Mouse (Mus musculus) forebrain, embryonic 11.5 days (tissue): ENCODE data around the gene Fam181a. TPM values are rescaled to one million over a fixed set of nuclear protein-coding genes. Genes with fewer than 3 reads are reported as not detected.

Experiments
- ATAC-seq: fragments of 200-750 bp; cut with Nextera tagmentation; replicated peaks from 2 replicates; pipeline ENCODE4 v1.8.0; 2017; ENCODE audit warnings: moderate TSS enrichment; ENCODE audit not compliant: low FRiP score
- DNase-seq: peaks from one replicate; pipeline ENCODE4 v3.0.0-alpha.2; 2017; ENCODE audit warnings: low spot score
- H3K27ac ChIP-seq: fragments of 300-500 bp; sonication (generic); 2 replicates; pipeline ENCODE4 v1.5.1; 2014; ENCODE audit warnings: low read depth, low read length
- H3K27me3 ChIP-seq: fragments of 300-500 bp; sonication (generic); 2 replicates; pipeline ENCODE4 v1.6.1; 2014; ENCODE audit warnings: mild to moderate bottlenecking, low read length, mixed read lengths; ENCODE audit not compliant: control insufficient read depth, insufficient read depth
- H3K36me3 ChIP-seq: fragments of 300-500 bp; sonication (generic); 2 replicates; pipeline ENCODE4 v1.6.1; 2014; ENCODE audit warnings: mild to moderate bottlenecking, low read length, moderate library complexity, mixed read lengths; ENCODE audit not compliant: control insufficient read depth, insufficient read depth
- H3K4me1 ChIP-seq: fragments of 300-500 bp; sonication (generic); replicated peaks from 2 replicates; pipeline ENCODE4 v1.6.1; 2014; ENCODE audit warnings: low read length, mixed read lengths; ENCODE audit not compliant: control insufficient read depth, insufficient read depth
- H3K4me2 ChIP-seq: fragments of 300-500 bp; sonication (generic); 2 replicates; pipeline ENCODE4 v1.6.1; 2014; ENCODE audit warnings: low read depth, mild to moderate bottlenecking, low read length, moderate library complexity, mixed read lengths; ENCODE audit not compliant: severe bottlenecking
- H3K4me3 ChIP-seq: fragments of 300-500 bp; sonication (generic); 2 replicates; pipeline ENCODE4 v1.5.1; 2014; ENCODE audit warnings: low read depth, low read length
- H3K9ac ChIP-seq: fragments of 300-500 bp; sonication (generic); 2 replicates; pipeline ENCODE4 v1.6.1; 2014; ENCODE audit warnings: low read length
- H3K9me3 ChIP-seq: fragments of 300-500 bp; sonication (generic); 2 replicates; pipeline ENCODE4 v1.6.1; 2016; ENCODE audit warnings: low read length, mixed read lengths; ENCODE audit not compliant: control insufficient read depth
- WGBS: fragments of 180-500 bp; shearing (Covaris S2); extraction: QIAGEN DNeasy Blood & Tissue Kit; methylation state at CpG from one replicate; pipeline ENCODE4 v1.1.7; 2014; 5-methylcytosine and 5-hydroxymethylcytosine counted together
- polyA plus RNA-seq: library from polyadenylated mRNA; unstranded; fragments of >200 nt; fragmentation: Nextera tagmentation; extraction: Ambion mirVana; gene quantifications from 2 replicates; pipeline ENCODE4 v1.2.1, GENCODE M21; 2014

The Fam181a gene
- polyA plus RNA-seq, 1 experiment from 2014 or later = 27.3 TPM

GRCm38 (mm10) chr12:103306720-103307119 is 4.1 kb upstream of the Fam181a start:
- no peak overlapping the region for H3K4me3 ChIP-seq
- no peak overlapping the region for H3K9ac ChIP-seq
- H3K4me2 ChIP-seq = no peak overlapping the region
- no peak overlapping the region for H3K27ac ChIP-seq
- ATAC-seq = no peak; the same call in 1 of the 2 replicates
- peak; percentile 84 for DNase-seq
- H3K9me3 ChIP-seq = no peaks in the 10 kb centered on the region
- H3K4me1 ChIP-seq = no peaks in the 10 kb centered on the region
- no peaks in the 10 kb centered on the region for H3K27me3 ChIP-seq
- no peaks in the 10 kb centered on the region for H3K36me3 ChIP-seq
- WGBS = 19% methylated on average over 3 of the region's 3 CpGs

GRCm38 (mm10) chr12:103311921-103312320 is 1.1 kb downstream of the Fam181a start:
- Histone ChIP-seq H3K27me3 (no peaks in the 10 kb centered on the region; the same call in 1 of the 2 replicates), H3K4me3 (no peak overlapping the region), H3K27ac (no peak overlapping the region), H3K36me3 (no peaks in the 10 kb centered on the region), H3K4me2 (no peak overlapping the region), H3K4me1 (peaks cover 26% of the 10 kb centered on the region), H3K9ac (no peak overlapping the region), H3K9me3 (no peaks in the 10 kb centered on the region)
- ATAC-seq = no peak
- DNase-seq = no peak
- 96% methylated on average over 8 of the region's 8 CpGs for WGBS

- Histone ChIP-seq H3K27ac (peak overlapping the region; percentile 98), H3K4me2 (peak overlapping the region; percentile 83), H3K36me3 (no peaks in the 10 kb centered on the region), H3K4me1 (peaks cover 26% of the 10 kb centered on the region), H3K9ac (peak overlapping the region; percentile 74), H3K4me3 (peak overlapping the region; percentile 45), H3K27me3 (no peaks in the 10 kb centered on the region; the same call in 1 of the 2 replicates), H3K9me3 (no peaks in the 10 kb centered on the region)
- WGBS = 68% methylated on average over 6 of the region's 6 CpGs
- DNase-seq (no peak), ATAC-seq (0 out of 2 replicates have a peak, but pooled peaks have one; percentile 2)
These were observed 2.5 kb downstream of the Fam181a start for GRCm38 (mm10) chr12:103313274-103313673.

GRCm38 (mm10) chr12:103313871-103314639 is 3.3 kb downstream of the Fam181a start:
- peak; percentile 83 for DNase-seq
- Histone ChIP-seq H3K36me3 (no peaks in the 10 kb centered on the region), H3K4me2 (peak overlapping the region; percentile 83), H3K4me1 (peaks cover 26% of the 10 kb centered on the region), H3K27me3 (no peaks in the 10 kb centered on the region; the same call in 1 of the 2 replicates), H3K27ac (peak overlapping the region; percentile 98), H3K4me3 (peak overlapping the region; percentile 45), H3K9me3 (no peaks in the 10 kb centered on the region), H3K9ac (peak overlapping the region; percentile 74)
- ATAC-seq = peak; percentile 73
- WGBS = 15% methylated on average over 21 of the region's 21 CpGs

- Histone ChIP-seq H3K27ac (peak overlapping the region; percentile 98), H3K9me3 (no peaks in the 10 kb centered on the region), H3K4me2 (peak overlapping the region; percentile 83), H3K27me3 (no peaks in the 10 kb centered on the region; the same call in 1 of the 2 replicates), H3K36me3 (no peaks in the 10 kb centered on the region), H3K4me3 (peak overlapping the region; percentile 45), H3K9ac (peak overlapping the region; percentile 74), H3K4me1 (peaks cover 26% of the 10 kb centered on the region)
- ATAC-seq (peak; percentile 87), DNase-seq (peak; percentile 90)
- under 1% methylated on average over 25 of the region's 25 CpGs for WGBS
These were observed 4.0 kb downstream of the Fam181a start for GRCm38 (mm10) chr12:103314640-103315361.

- Histone ChIP-seq H3K4me3 (peak overlapping the region; percentile 45), H3K4me2 (peak overlapping the region; percentile 83), H3K27ac (peak overlapping the region; percentile 98), H3K27me3 (no peaks in the 10 kb centered on the region; the same call in 1 of the 2 replicates), H3K4me1 (peaks cover 26% of the 10 kb centered on the region), H3K36me3 (no peaks in the 10 kb centered on the region), H3K9ac (peak overlapping the region; percentile 74), H3K9me3 (no peaks in the 10 kb centered on the region)
- 29% methylated on average over 20 of the region's 20 CpGs for WGBS
- no peak for ATAC-seq
- DNase-seq = peak; percentile 61
These were observed 5.2 kb downstream of the Fam181a start for GRCm38 (mm10) chr12:103315831-103316545.

GRCm38 (mm10) chr12:103322801-103323200 is 12.0 kb downstream of the Fam181a start:
- no peak overlapping the region for H3K27ac ChIP-seq
- H3K4me1 ChIP-seq = no peaks in the 10 kb centered on the region
- H3K36me3 ChIP-seq = no peaks in the 10 kb centered on the region
- no peak overlapping the region for H3K9ac ChIP-seq
- no peak overlapping the region for H3K4me2 ChIP-seq
- H3K4me3 ChIP-seq = no peak overlapping the region
- peak; percentile 70 for DNase-seq
- H3K27me3 ChIP-seq = peaks cover 9% of the 10 kb centered on the region
- no peaks in the 10 kb centered on the region for H3K9me3 ChIP-seq
- ATAC-seq = no peak
- WGBS = 47% methylated on average over 3 of the region's 3 CpGs

GRCm38 (mm10) chr12:103325156-103325857 is 14.5 kb downstream of the Fam181a start:
- 8% methylated on average over 60 of the region's 60 CpGs for WGBS
- DNase-seq = peak; percentile 99
- Histone ChIP-seq H3K27me3 (peaks cover 9% of the 10 kb centered on the region), H3K4me1 (no peaks in the 10 kb centered on the region), H3K4me3 (peak overlapping the region; percentile 24), H3K9ac (peak overlapping the region; percentile 35), H3K27ac (no peak overlapping the region), H3K36me3 (no peaks in the 10 kb centered on the region), H3K9me3 (no peaks in the 10 kb centered on the region), H3K4me2 (peak overlapping the region; percentile 63)
- peak; percentile 97 for ATAC-seq
